Mouse (Mus musculus) spleen, adult 2 months (tissue): ENCODE data around the gene Tchp. TPM values are rescaled to one million over a fixed set of nuclear protein-coding genes. Genes with fewer than 3 reads are reported as not detected.

Experiments used
- DNase-seq, 2 experiments: peaks; one replicate each; pipeline versions ENCODE4 v3.0.0 to v3.0.0-alpha.2; 2012 to 2021; ENCODE audit warnings: low spot score in 2 of 2, low read depth in 1 of 2
- H3K27ac ChIP-seq: fragments of 200-500 bp; 2 replicates; pipeline ENCODE4 v1.5.1; 2012; ENCODE audit warnings: low read length, inconsistent platforms; ENCODE audit not compliant: insufficient read depth
- H3K27me3 ChIP-seq: fragments of 200-500 bp; 2 replicates; pipeline ENCODE4 v1.6.1; 2012; ENCODE audit warnings: mild to moderate bottlenecking, moderate library complexity, low read length, inconsistent platforms; ENCODE audit not compliant: control insufficient read depth, insufficient read depth
- H3K36me3 ChIP-seq: fragments of 200-500 bp; 2 replicates; pipeline ENCODE4 v1.6.1; 2012; ENCODE audit warnings: mild to moderate bottlenecking, low read length, inconsistent platforms; ENCODE audit not compliant: control insufficient read depth, insufficient read depth
- H3K4me1 ChIP-seq: fragments of 200-500 bp; 2 replicates; pipeline ENCODE4 v1.6.1; 2011; ENCODE audit warnings: inconsistent platforms; ENCODE audit not compliant: control insufficient read depth, insufficient read depth, insufficient read length
- H3K4me3 ChIP-seq: fragments of 200-500 bp; 2 replicates; pipeline ENCODE4 v1.5.1; 2011; ENCODE audit warnings: mild to moderate bottlenecking, inconsistent platforms; ENCODE audit not compliant: insufficient read depth, insufficient read length; ENCODE audit errors: extremely low read depth
- CTCF ChIP-seq: fragments of 200-500 bp; IDR thresholded peaks from 2 replicates; pipeline ENCODE4 v1.5.1; 2011; ENCODE audit warnings: mild to moderate bottlenecking, inconsistent platforms; ENCODE audit not compliant: insufficient read depth, insufficient read length, insufficient replicate concordance; ENCODE audit errors: extremely low read depth
- POLR2A ChIP-seq: fragments of 200-500 bp; IDR thresholded peaks from 2 replicates; pipeline ENCODE4 v1.6.1; 2011; ENCODE audit warnings: low read depth, low read length, inconsistent platforms
- WGBS: fragments of 180-500 bp; shearing (Covaris S2); methylation state at CpG from one replicate; pipeline ENCODE4 v1.1.7; 2018; 5-methylcytosine and 5-hydroxymethylcytosine counted together
- polyA plus RNA-seq: library from polyadenylated mRNA; depleted of rRNA; stranded (reverse); fragments of >200 nt; gene quantifications from 2 replicates; pipeline ENCODE4 v1.2.3, GENCODE M21; 2012

Gene Tchp
- polyA plus RNA-seq, 1 experiment: 14.1 TPM

- no peak for DNase-seq
- Histone ChIP-seq H3K27ac (no peak overlapping the region), H3K36me3 (no peaks in the 10 kb centered on the region), H3K27me3 (no peaks in the 10 kb centered on the region), H3K4me1 (peaks cover 30% of the 10 kb centered on the region; the same call in 1 of the 2 replicates), H3K4me3 (no peak overlapping the region)
- 88% methylated on average over 7 of the region's 7 CpGs for WGBS
- TF ChIP-seq CTCF: no peak
- TF ChIP-seq POLR2A: no peak
These were observed 20.8 kb upstream of the Tchp start for GRCm38 (mm10) chr5:114686726-114687210.

- peaks cover 27% of the 10 kb centered on the region; the same call in 1 of the 2 replicates for H3K4me1 ChIP-seq
- no peak overlapping the region for H3K27ac ChIP-seq
- no peaks in the 10 kb centered on the region for H3K36me3 ChIP-seq
- no peaks in the 10 kb centered on the region for H3K27me3 ChIP-seq
- no peak overlapping the region for H3K4me3 ChIP-seq
- no peak for DNase-seq
- TF ChIP-seq CTCF (no peak), POLR2A (no peak)
These were observed 19.7 kb upstream of the Tchp start for GRCm38 (mm10) chr5:114687901-114688300.

GRCm38 (mm10) chr5:114688703-114689102 is 18.9 kb upstream of the Tchp start:
- WGBS: 82% methylated on average over 13 of the region's 13 CpGs
- Histone ChIP-seq H3K4me1 (peaks cover 27% of the 10 kb centered on the region; the same call in 1 of the 2 replicates), H3K27ac (no peak overlapping the region), H3K36me3 (no peaks in the 10 kb centered on the region), H3K27me3 (no peaks in the 10 kb centered on the region), H3K4me3 (no peak overlapping the region)
- no peak for TF ChIP-seq POLR2A
- TF ChIP-seq CTCF: no peak
- DNase-seq: no peak

- Histone ChIP-seq H3K27ac (peak overlapping the region; percentile 59), H3K4me1 (peaks cover 20% of the 10 kb centered on the region; the same call in 1 of the 2 replicates), H3K27me3 (no peaks in the 10 kb centered on the region), H3K36me3 (no peaks in the 10 kb centered on the region), H3K4me3 (peak overlapping the region; percentile 96)
- DNase-seq: peak in 1 of 2 experiments; percentile 34
- TF ChIP-seq CTCF (no peak), POLR2A (no peak)
- 4% methylated on average over 16 of the region's 16 CpGs for WGBS
These were observed 17.7 kb upstream of the Tchp start for GRCm38 (mm10) chr5:114689700-114690366.

- TF ChIP-seq POLR2A (peak; percentile 27; the same call in 1 of the 2 replicates), CTCF (peak; percentile 36; the same call in 1 of the 2 replicates)
- no peaks in the 10 kb centered on the region for H3K36me3 ChIP-seq
- DNase-seq: peak; percentile 86 to 93
- 8% methylated on average over 73 of the region's 75 CpGs for WGBS
- peak within 1 kb of the TSS; percentile 96 for H3K4me3 ChIP-seq
- H3K27ac ChIP-seq: peak within 1 kb of the TSS; percentile 83
- no peaks in the 10 kb centered on the region for H3K27me3 ChIP-seq
- H3K4me1 ChIP-seq: peaks cover 13% of the 10 kb centered on the region; the same call in 1 of the 2 replicates
These were observed 16.7 kb upstream of the Tchp start, which contains the start of gene Gltp for GRCm38 (mm10) chr5:114690633-114691567. TSS of gene Gltp (minus strand) at chr5:114690984.

DNA sequence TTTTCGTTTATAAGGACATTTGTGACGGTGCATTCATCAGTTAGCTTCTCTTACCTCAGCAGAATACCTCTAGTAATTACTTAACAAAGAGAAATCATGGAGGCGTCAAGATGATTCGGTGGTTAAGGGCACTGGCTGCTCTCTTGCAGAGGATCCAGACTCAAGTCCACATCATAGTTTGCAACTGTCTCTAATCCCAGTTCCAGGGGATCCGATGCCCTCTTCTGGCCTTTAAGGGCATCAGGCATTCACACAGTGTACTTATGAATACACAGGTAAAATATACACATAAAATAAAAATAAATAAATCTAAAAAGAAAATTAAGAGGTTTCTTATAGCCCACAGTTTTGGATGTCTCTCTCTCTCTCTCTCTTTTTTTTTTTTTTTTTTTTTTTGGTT is 11.8 kb upstream of the Tchp start:
- no peaks in the 10 kb centered on the region for H3K36me3 ChIP-seq
- H3K4me1 ChIP-seq: peaks cover 2% of the 10 kb centered on the region; the same call in 1 of the 2 replicates
- no peaks in the 10 kb centered on the region for H3K27me3 ChIP-seq
- H3K27ac ChIP-seq: no peak overlapping the region
- DNase-seq: no peak
- TF ChIP-seq POLR2A: no peak
- no peak for TF ChIP-seq CTCF
- 73% methylated on average over 5 of the region's 5 CpGs for WGBS
- no peak overlapping the region for H3K4me3 ChIP-seq
